Mouse (Mus musculus) megakaryocyte progenitor cell, adult 5-6 weeks (primary cell): ENCODE results near the gene Klra2. TPM values are rescaled to one million over a fixed set of nuclear protein-coding genes. Genes with fewer than 3 reads are reported as not detected.

Experiments
- ATAC-seq: replicated peaks from 2 replicates; pipeline ENCODE4 v1.8.0; 2016; ENCODE audit warnings: mild to moderate bottlenecking, moderate TSS enrichment, inconsistent platforms; ENCODE audit not compliant: poor library complexity
- total RNA-seq, 2 experiments: library from RNA; stranded (forward) in 1 of 2; stranded (reverse) in 1 of 2; fragments of 157-497, 149-512 nt in 1 of 2; fragments of 200-1000 nt in 1 of 2; gene quantifications; 2 replicates each; pipeline versions ENCODE4 v1.2.3 to v1.2.4; 2015 to 2017

Gene Klra2
- 1.3 and 3.2 TPM in 2 replicates for total RNA-seq (2015)
- total RNA-seq (2017) = 0.57 and 1.7 TPM in 2 replicates

- ATAC-seq = peak; percentile 97
These were observed at the start of gene Klra2 for GRCm38 (mm10) chr6:131247206-131247605. Klra2 (minus strand) TSS chr6:131247362.

- no peak for ATAC-seq
These were observed 47.4 kb upstream of the Klra2 start for GRCm38 (mm10) chr6:131294435-131295112.

DNA sequence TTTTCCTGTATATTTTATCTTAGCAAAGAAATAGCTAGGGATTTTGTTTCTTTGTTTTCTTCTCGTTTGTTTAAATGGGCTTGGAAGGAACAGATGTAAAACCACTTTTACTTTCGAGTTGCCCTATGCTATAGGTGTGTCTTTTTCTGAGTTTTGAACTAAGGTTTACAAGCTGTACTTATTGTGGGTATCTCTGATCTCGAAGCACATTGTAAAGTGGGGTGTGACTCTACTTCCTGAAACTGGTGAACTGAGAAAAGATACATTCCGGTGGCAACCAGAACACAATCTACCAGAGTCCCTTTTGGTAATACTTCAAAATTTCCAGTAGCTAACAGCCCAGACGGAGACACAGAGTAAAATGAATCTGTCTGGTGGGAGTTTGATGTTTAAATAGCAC, 46.8 kb upstream of the Klra2 start:
- ATAC-seq = no peak

DNA sequence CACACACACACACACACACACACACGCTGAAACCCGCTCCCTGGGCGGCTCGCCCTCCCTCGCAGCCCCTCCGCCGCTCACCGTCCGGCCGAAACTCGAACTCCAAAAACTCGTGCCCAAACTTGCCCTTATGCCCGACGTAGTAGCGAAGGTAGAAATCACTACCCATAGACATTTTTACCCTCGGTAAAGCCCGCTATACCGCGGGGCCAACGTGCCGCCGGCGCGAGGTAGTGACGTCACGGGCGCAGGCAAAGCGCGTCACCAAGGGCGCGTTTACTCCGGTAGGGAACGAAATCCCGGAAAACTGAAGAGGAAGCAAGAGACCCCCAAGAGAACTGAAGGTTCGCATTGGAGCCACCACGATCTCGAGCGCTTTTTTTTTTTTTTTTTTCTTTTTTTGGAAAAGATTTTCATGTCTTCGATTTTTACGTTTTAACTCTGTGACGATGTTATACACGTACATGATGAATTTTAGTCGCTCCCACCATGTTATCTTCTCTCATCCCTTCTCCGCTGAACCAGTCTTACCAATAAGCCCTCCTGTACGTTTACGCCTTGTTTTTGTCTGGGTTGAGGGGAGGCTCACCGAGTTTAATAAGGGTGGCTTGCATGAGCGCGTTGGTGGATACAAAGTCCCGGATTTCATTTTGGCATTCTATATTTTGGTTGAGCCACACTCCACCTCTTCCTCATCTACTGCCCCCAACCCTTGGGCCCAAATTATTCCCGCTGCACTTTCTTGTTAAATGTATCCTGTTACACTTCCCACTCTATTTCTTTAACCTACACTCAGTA, 46.0 kb upstream of the Klra2 start, which contains the start of gene Magohb:
Magohb (minus strand) TSS at position 254 of the 798 bp plus-strand sequence.
- peak; percentile 87 for ATAC-seq

DNA sequence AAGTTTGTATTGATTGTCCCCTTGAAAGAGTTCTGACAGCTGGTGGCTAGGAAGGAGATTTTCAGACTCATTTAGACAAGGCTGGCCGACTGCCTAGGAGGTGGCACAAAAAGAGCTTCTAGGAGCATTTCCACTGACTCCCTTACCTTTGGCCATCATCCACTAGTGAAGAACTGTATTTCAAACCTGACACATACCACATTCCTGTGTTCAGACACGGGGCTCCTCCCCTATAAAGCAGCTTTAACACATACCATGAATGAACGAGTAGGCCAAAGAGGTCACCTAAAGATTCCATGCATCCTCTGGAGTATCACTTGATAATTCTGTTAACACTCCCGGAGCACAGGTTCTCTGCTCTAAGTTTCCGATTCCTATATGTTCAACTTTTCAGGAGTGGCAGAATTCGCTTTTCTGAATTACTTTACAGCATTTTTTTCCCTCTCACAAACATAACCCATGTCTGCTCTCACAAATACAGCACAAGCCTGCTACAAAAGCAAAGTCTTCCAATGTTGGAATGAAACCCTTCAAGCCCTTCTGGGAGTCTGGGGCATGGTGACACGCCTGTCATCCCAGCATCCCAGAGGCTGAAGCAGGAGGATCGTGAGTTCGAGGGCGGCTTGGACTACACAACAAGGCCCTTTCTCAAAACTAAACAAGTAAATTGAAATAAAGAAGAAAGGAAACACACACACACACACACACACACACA, 45.3 kb upstream of the Klra2 start:
- ATAC-seq = peak; percentile 30

DNA sequence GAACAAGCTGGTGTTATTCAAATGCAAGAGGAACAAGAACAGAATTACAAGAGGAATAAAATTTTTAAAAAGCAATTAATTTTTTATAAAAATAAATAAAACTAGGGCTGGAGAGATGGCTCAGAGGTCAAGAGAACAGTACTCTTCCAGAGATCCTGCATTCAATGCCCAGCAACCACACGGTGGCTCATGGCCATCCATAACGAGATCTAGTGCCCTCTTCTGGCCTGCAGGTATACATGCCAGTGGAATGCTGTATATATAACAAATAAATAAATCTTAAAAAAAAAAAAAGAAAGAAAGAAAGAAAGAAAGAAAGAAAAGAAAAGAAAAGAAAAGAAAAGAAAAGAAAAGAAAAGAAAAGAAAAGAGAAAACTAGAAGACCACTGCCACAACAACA, 43.3 kb upstream of the Klra2 start:
- peak; percentile 68 for ATAC-seq

DNA sequence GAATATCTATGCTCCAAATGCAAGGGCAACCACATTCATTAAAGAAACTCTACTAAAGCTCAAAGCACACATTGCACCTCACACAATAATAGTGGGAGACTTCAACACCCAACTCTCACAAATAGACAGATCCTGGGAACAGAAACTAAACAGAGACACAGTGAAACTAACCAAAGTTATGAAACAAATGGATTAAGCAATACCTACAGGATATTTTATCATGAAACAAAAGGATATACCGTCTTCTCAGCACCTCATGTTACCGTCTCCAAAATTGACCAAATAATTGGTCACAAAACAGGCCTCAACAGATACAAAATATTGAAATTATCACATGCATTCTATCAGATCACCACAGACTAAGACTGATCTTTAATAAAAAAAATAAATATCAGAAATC, 31.0 kb upstream of the Klra2 start:
- ATAC-seq = peak; percentile 32; the same call in 1 of the 2 replicates

- peak; percentile 76 for ATAC-seq
These were observed 29.5 kb upstream of the Klra2 start for GRCm38 (mm10) chr6:131276659-131277058.

GRCm38 (mm10) chr6:131272311-131272710, 25.1 kb upstream of the Klra2 start:
- ATAC-seq = peak; percentile 23

GRCm38 (mm10) chr6:131270312-131270711, 23.1 kb upstream of the Klra2 start:
- no peak for ATAC-seq

DNA sequence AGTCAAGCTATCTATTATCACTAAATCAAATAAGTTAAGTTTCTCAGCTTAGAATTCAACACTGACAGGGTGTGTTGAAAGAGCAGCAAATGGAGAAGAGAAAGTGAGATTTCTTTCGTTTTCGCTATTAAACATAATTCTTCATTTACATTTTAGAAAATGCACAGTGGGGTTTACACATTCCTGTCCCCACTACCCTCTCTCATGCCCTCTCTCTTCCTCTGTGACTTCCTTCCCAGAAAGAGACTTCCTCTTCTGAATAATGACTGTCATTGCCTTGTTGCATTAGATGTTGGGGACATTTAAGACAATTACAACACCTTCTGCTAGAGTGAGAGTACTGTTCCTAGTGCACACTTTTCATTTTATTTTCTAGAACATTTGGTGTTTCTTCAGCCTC, 22.4 kb upstream of the Klra2 start:
- peak; percentile 99 for ATAC-seq

- 0 out of 2 replicates have a peak, but pooled peaks have one; percentile 17 for ATAC-seq
These were observed 17.0 kb upstream of the Klra2 start for GRCm38 (mm10) chr6:131264175-131264574.

- ATAC-seq = 0 out of 2 replicates have a peak, but pooled peaks have one; percentile 44
These were observed 15.6 kb upstream of the Klra2 start for GRCm38 (mm10) chr6:131262778-131263177.

DNA sequence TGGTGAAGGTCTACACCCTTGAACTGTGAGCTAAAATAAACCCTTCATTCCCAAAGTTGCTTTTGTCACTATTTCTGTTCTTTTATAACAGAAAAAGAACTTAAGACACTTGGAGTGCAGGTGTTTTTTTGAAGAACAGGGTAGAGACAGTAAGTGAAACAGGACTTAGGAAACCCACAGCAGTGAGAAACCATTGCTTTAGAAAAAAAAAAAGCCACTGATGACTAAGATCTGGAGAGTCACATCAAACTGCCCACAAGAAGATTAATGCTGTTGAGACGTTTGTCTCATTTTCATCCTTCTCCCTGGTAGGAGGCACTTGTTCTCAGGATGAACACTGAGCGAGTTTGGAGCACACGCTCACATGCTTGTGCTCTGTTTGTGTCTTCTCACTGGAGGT, 14.8 kb upstream of the Klra2 start:
- no peak for ATAC-seq

DNA sequence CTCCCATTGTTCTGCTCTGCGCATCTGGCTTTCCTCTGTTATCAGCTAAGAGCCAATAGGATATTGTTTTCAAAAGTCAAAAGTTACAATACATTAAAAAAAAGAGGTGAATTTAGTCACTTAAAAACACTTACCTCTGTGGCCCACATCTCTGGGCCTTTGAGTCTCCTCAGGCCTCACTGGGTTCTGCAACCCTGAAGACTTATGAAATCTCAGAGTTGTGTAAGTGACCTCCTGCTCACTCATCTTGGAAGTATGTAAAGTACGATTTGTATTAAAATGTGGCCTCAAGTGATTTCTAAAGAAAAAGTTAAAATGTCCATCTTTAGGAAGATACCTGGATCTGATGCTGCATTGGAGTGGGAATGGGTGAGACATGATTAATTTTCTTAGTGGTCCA, 2.1 kb downstream of the Klra2 start:
- ATAC-seq = peak; percentile 76

Other genes with a start within 250 kb of the Klra2 start
- gene Magohb, start 45.9 kb upstream of the Klra2 start, total RNA-seq (2015) = 47.2 and 52.3 TPM in 2 replicates
- gene Magohb, start 45.9 kb upstream of the Klra2 start, total RNA-seq (2017) = 43.9 and 51.9 TPM in 2 replicates
- gene Styk1, start 106.2 kb upstream of the Klra2 start, total RNA-seq (2015) = 0.24 and 0.32 TPM in 2 replicates
- 0.08 and 0.17 TPM in 2 replicates for gene Styk1, start 106.2 kb upstream of the Klra2 start, total RNA-seq (2017)
- gene Ybx3, start 141.1 kb upstream of the Klra2 start, total RNA-seq (2015) = 568 and 581 TPM in 2 replicates
- 577 and 593 TPM in 2 replicates for gene Ybx3, start 141.1 kb upstream of the Klra2 start, total RNA-seq (2017)
- gene 5430401F13Rik, start 239.0 kb upstream of the Klra2 start, total RNA-seq (2015) = not detected in 2 replicates
- not detected in 2 replicates for gene 5430401F13Rik, start 239.0 kb upstream of the Klra2 start, total RNA-seq (2017)
- gene Gm6619, start 239.0 kb upstream of the Klra2 start, total RNA-seq (2015) = not detected in 2 replicates
- not detected in 2 replicates for gene Gm6619, start 239.0 kb upstream of the Klra2 start, total RNA-seq (2017)